Mouse (Mus musculus) stomach, embryonic 14.5 days (tissue): ENCODE results near the gene Lmo3. TPM values are rescaled to one million over a fixed set of nuclear protein-coding genes. Genes with fewer than 3 reads are reported as not detected.

Source experiments
- ATAC-seq: fragments of 200-750 bp; cut with Nextera tagmentation; 2 replicates; pipeline ENCODE4 v1.8.0; 2017; ENCODE audit warnings: low read depth, moderate TSS enrichment; ENCODE audit not compliant: insufficient number of reproducible peaks, insufficient read depth, low FRiP score
- H3K27ac ChIP-seq: fragments of 300-500 bp; sonication (generic); 2 replicates; pipeline ENCODE4 v1.5.1; 2014; ENCODE audit warnings: mild to moderate bottlenecking, low read length, moderate library complexity, mixed read lengths
- H3K27me3 ChIP-seq: fragments of 300-500 bp; sonication (generic); 2 replicates; pipeline ENCODE4 v1.6.1; 2014; ENCODE audit warnings: low read length, control low read depth, mixed read lengths; ENCODE audit not compliant: control insufficient read depth, insufficient read depth
- H3K36me3 ChIP-seq: fragments of 300-500 bp; sonication (generic); 2 replicates; pipeline ENCODE4 v1.6.1; 2014; ENCODE audit warnings: mild to moderate bottlenecking, control low read depth, low read length, moderate library complexity, mixed read lengths; ENCODE audit not compliant: control insufficient read depth, insufficient read depth
- H3K4me1 ChIP-seq: fragments of 300-500 bp; sonication (generic); 2 replicates; pipeline ENCODE4 v1.6.1; 2014; ENCODE audit warnings: low read length, control low read depth, mixed read lengths; ENCODE audit not compliant: control insufficient read depth, insufficient read depth
- H3K4me2 ChIP-seq: fragments of 300-500 bp; sonication (generic); replicated peaks from 2 replicates; pipeline ENCODE4 v1.6.1; 2014; ENCODE audit warnings: low read depth, low read length, control low read depth
- H3K4me3 ChIP-seq: fragments of 300-500 bp; sonication (generic); 2 replicates; pipeline ENCODE4 v1.5.1; 2014; ENCODE audit warnings: low read depth, low read length, control low read depth
- H3K9ac ChIP-seq: fragments of 300-500 bp; sonication (generic); replicated peaks from 2 replicates; pipeline ENCODE4 v1.6.1; 2014; ENCODE audit warnings: low read depth, mild to moderate bottlenecking, control low read depth, low read length, moderate library complexity, mixed read lengths
- H3K9me3 ChIP-seq: fragments of 300-500 bp; sonication (generic); 2 replicates; pipeline ENCODE4 v1.6.1; 2016; ENCODE audit warnings: low read depth, low read length, control low read depth; ENCODE audit not compliant: control insufficient read depth
- WGBS: fragments of 180-500 bp; shearing (Covaris S2); extraction: QIAGEN DNeasy Blood & Tissue Kit; methylation state at CpG from one replicate; pipeline ENCODE4 v1.1.7; 2014; 5-methylcytosine and 5-hydroxymethylcytosine counted together
- polyA plus RNA-seq: library from polyadenylated mRNA; unstranded; fragments of >200 nt; fragmentation: Nextera tagmentation; extraction: Ambion mirVana; gene quantifications from 2 replicates; pipeline ENCODE4 v1.2.1, GENCODE M21; 2014

Gene Lmo3
- polyA plus RNA-seq, 1 experiment from 2014 or later = 5.4 TPM

DNA sequence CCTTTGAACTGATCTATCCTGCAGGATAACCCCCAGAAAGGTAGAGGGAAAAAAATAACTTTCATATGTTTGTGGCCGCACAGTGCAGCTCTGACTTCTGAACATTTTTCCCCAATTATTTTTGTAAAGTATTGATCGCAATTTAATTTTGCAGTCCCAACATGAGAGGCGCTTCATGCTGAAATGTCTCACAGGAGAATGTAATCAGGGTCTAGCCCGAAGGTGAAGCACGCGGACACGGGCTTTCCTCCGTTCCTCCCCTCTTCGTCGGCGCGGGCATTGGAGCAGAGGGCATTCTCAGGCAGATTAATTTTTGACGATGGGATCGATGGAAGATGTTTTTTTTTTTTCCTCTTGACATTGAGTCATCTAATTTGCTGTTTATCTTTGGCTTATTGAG lies 258.4 kb downstream of the Lmo3 start:
- Histone ChIP-seq H3K4me2 (no peak overlapping the region), H3K27ac (no peak overlapping the region), H3K4me1 (no peaks in the 10 kb centered on the region), H3K36me3 (no peaks in the 10 kb centered on the region), H3K4me3 (no peak overlapping the region), H3K9me3 (no peaks in the 10 kb centered on the region), H3K27me3 (no peaks in the 10 kb centered on the region), H3K9ac (no peak overlapping the region)
- no peak for ATAC-seq
- 88% methylated on average over 14 of the region's 14 CpGs for WGBS

GRCm38 (mm10) chr6:138320190-138320737 lies 261.5 kb downstream of the Lmo3 start:
- WGBS = 80% methylated on average over 8 of the region's 8 CpGs
- no peak overlapping the region for H3K4me3 ChIP-seq
- no peak overlapping the region for H3K4me2 ChIP-seq
- ATAC-seq = no peak
- H3K4me1 ChIP-seq = no peaks in the 10 kb centered on the region
- H3K36me3 ChIP-seq = no peaks in the 10 kb centered on the region
- H3K9me3 ChIP-seq = no peaks in the 10 kb centered on the region
- H3K9ac ChIP-seq = no peak overlapping the region
- H3K27me3 ChIP-seq = no peaks in the 10 kb centered on the region
- no peak overlapping the region for H3K27ac ChIP-seq

Other genes starting within 250 kb of the Lmo3 start
- not detected in 2 replicates for gene Igbp1b, start 76.6 kb upstream of the Lmo3 start, polyA plus RNA-seq